ENCODE assay signal across 9 mouse cellular contexts in genomic region chr11:117628312-117628779, GRCm38 (mm10). TPM values are rescaled to one million over a fixed set of nuclear protein-coding genes. Genes with fewer than 3 reads are reported as not detected.
DNase-seq lines count a peak whose midpoint lies in the region; ATAC-seq and TF ChIP-seq lines count a peak whose summit lies in the region.
"Had no signal": no experiment of that assay in that cellular context is flagged by ENCODE, and none has a peak within 500 bp of the region (broad histone marks: within the 10 kb centered on the region; RNA-seq: fewer than 3 reads in every experiment).

No protein-coding gene starts in this region.

- no peak for TF ChIP-seq CTCF in olfactory bulb, adult 2 months (IDR thresholded peaks at IDR 0.05; ENCODE audit: insufficient read depth, low read depth, low read length)

- H3K9ac ChIP-seq in heart, embryonic 13.5 days, result peak overlapping the region; percentile 37; the same call in 1 of the 2 replicates
- no peak overlapping the region for H3K9ac ChIP-seq in kidney, embryonic 14.5 days (ENCODE audit: low read depth, low read length)
- H3K9ac ChIP-seq: liver, embryonic 14.5 days had no signal

- H3K4me1 ChIP-seq in heart, embryonic 13.5 days, result peaks cover 14% of the 10 kb centered on the region
- peaks cover 29% of the 10 kb centered on the region for H3K4me1 ChIP-seq in olfactory bulb, adult 2 months (ENCODE audit: control insufficient read depth, insufficient read depth, low read length)
- H3K4me1 ChIP-seq in kidney, embryonic 14.5 days (ENCODE audit: control insufficient read depth, insufficient read depth, low read length), result no peaks in the 10 kb centered on the region

- no peak overlapping the region for H3K4me3 ChIP-seq in heart, embryonic 13.5 days
- H3K4me3 ChIP-seq in olfactory bulb, adult 2 months (ENCODE audit: insufficient read depth, low read depth, low read length), result peak overlapping the region; percentile 17
- H3K4me3 ChIP-seq in kidney, embryonic 14.5 days (ENCODE audit: low read length), result no peak overlapping the region

- peak overlapping the region; percentile 33 for H3K4me2 ChIP-seq in heart, embryonic 13.5 days
- no peak overlapping the region; the same call in 1 of the 2 replicates for H3K4me2 ChIP-seq in kidney, embryonic 14.5 days (replicated peaks; ENCODE audit: low read depth, low read length)

- H3K9me3 ChIP-seq in heart, embryonic 13.5 days, result no peaks in the 10 kb centered on the region
- no peaks in the 10 kb centered on the region for H3K9me3 ChIP-seq in kidney, embryonic 14.5 days (ENCODE audit: control insufficient read depth, low read length)

- no peak for TF ChIP-seq POLR2A in olfactory bulb, adult 2 months (IDR thresholded peaks at IDR 0.05; ENCODE audit: insufficient read depth, low read depth, low read length)

- WGBS in heart, embryonic 13.5 days, result 12% methylated on average over 9 of the region's 9 CpGs
- WGBS in olfactory bulb, adult 2 months, result 23% methylated on average over 9 of the region's 9 CpGs
- 13% methylated on average over 9 of the region's 9 CpGs for WGBS in kidney, embryonic 14.5 days

- peak; percentile 28 for DNase-seq in kidney, postnatal 10 days
- DNase-seq in kidney, adult 8-10 months, result no peak
- peak; percentile 86 for DNase-seq in cerebellum, postnatal 36 days
- DNase-seq in left cerebral cortex, adult 18-20 months (ENCODE audit: low spot score in 2 of 2), result peak; percentile 72 to 77
- no peak for DNase-seq in gastrocnemius, adult 18-20 months (ENCODE audit: low spot score)

- ATAC-seq in heart, embryonic 13.5 days (ENCODE audit: extremely low read depth, insufficient number of reproducible peaks, low FRiP score, low TSS enrichment), result peak; percentile 19; the same call in 1 of the 2 replicates
- no peak for ATAC-seq in kidney, embryonic 14.5 days (ENCODE audit: low FRiP score, low TSS enrichment)

- no peaks in the 10 kb centered on the region for H3K36me3 ChIP-seq in heart, embryonic 13.5 days
- no peaks in the 10 kb centered on the region for H3K36me3 ChIP-seq in kidney, embryonic 14.5 days (ENCODE audit: control insufficient read depth, insufficient read depth, low read length)

- 0 out of 2 replicates have a peak overlapping the region, but pooled peaks have one; percentile 9 for H3K27ac ChIP-seq in heart, embryonic 13.5 days (replicated peaks)
- H3K27ac ChIP-seq in olfactory bulb, adult 2 months (ENCODE audit: insufficient read depth, low read depth, low read length), result peak overlapping the region; percentile 49
- no peak overlapping the region for H3K27ac ChIP-seq in kidney, embryonic 14.5 days (ENCODE audit: low read depth, low read length)
- H3K27ac ChIP-seq: liver, embryonic 14.5 days had no signal

- H3K27me3 ChIP-seq in heart, embryonic 13.5 days (replicated peaks), result peaks cover 48% of the 10 kb centered on the region
- H3K27me3 ChIP-seq in kidney, embryonic 14.5 days (ENCODE audit: control insufficient read depth, insufficient read depth, low read length), result peaks cover 23% of the 10 kb centered on the region

RNA-seq across cellular contexts. Expression of gene Tnrc6c, which starts 25.7 kb away (rescaled TPM):
- polyA plus RNA-seq in heart, embryonic 13.5 days (2015; fragmentation: Nextera tagmentation; extraction: Ambion mirVana), result 6.0 TPM in 2 replicates
- 10 to 100 TPM; 53.3 to 54.9 TPM for total RNA-seq in left cerebral cortex, adult 18-20 months (2021)
- not detected in 2 replicates for polyA plus RNA-seq in olfactory bulb, adult 2 months (2012; ENCODE audit: insufficient read depth, insufficient read length, low replicate concordance, missing spikeins)
- 11.5 and 13.2 TPM in 2 replicates for polyA plus RNA-seq in kidney, embryonic 14.5 days (2014; fragmentation: Nextera tagmentation; extraction: Ambion mirVana)
- total RNA-seq in gastrocnemius, adult 18-20 months (2021), result 10 to 100 TPM; 20.2 to 20.5 TPM

Comparison
In these comparisons a context has a peak if more than half of its experiments do, and no peak if none do; other contexts are left out.
1. DNase-seq: peak in kidney, postnatal 10 days (single experiment), cerebellum, postnatal 36 days (2 of 2) and left cerebral cortex, adult 18-20 months (2 of 2); none in kidney, adult 8-10 months (0 of 2) and gastrocnemius, adult 18-20 months (single experiment).